Mouse (Mus musculus) spleen, adult 12 weeks (tissue): Measurements from ENCODE around the gene Ptprf.

Source experiments
- DNase-seq: peaks from one replicate; pipeline ENCODE4 v3.0.0; 2022; ENCODE audit warnings: low spot score

Ptprf gene

GRCm38 (mm10) chr4:118291231-118291630, at the start of gene Ptprf:
TSS of gene Ptprf (minus strand) at chr4:118291405.
- DNase-seq = no peak

DNA sequence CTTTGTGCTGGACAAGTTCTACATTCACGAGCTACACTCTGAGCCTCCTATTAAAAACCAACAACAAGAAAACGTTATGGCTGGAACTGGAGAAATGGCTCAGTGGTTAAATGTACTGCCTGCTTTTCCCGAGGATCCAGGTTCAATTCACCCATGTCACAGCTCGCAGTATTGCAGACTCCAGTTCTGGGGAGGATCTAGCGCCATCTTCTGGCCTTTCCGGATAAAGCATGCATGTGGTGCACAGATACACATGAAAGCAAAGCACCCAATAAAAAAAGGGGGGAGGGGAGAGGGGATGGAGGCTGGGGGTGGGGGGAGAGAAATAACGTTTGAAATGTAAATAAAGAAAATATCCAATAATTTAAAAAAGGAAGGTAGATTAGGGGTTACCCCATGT, 45.5 kb upstream of the Ptprf start:
- DNase-seq = no peak

GRCm38 (mm10) chr4:118335991-118336390, 44.8 kb upstream of the Ptprf start:
- DNase-seq = no peak

DNA sequence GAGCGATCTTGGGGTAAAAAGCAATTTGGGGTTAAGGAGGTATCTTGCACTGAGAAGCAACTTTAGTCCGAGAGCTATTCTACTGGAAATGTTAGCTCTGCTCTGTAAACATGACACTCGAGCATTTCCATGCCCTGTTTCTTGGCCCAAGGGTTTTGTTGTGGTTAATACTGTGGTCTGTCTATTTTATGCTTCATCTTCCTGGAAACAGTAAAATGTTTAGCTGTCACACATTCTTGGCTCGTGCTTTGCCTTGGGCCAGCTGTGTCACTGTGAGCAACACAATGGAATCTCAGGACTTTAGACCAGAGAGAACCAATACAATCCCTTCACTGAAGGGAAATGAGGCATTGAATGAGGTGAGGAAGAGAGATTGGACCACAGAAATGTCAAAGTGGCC, 40.6 kb upstream of the Ptprf start:
- no peak for DNase-seq

DNA sequence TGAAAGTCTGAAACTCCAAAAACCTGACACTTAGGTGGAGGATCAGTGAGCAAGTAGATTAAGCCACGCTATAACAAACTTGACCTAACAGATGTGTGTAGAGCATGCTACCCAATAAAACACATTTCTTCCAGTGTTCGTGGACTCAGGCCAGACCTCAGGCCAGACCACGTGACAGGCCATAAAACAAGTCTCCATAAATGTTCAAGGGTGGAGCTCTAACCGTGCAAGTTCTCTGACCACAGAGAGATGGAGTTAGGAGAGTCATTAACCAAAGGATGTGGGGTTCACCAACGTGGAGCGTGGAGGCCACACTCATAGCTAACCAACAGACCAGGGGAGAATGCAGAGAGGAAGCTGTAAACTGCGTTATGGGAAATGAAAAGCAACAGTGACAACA, 35.3 kb upstream of the Ptprf start:
- DNase-seq = no peak

- no peak for DNase-seq
Measured at GRCm38 (mm10) chr4:118320636-118321035, 29.4 kb upstream of the Ptprf start.

GRCm38 (mm10) chr4:118319706-118320344, 28.6 kb upstream of the Ptprf start:
- no peak for DNase-seq

DNA sequence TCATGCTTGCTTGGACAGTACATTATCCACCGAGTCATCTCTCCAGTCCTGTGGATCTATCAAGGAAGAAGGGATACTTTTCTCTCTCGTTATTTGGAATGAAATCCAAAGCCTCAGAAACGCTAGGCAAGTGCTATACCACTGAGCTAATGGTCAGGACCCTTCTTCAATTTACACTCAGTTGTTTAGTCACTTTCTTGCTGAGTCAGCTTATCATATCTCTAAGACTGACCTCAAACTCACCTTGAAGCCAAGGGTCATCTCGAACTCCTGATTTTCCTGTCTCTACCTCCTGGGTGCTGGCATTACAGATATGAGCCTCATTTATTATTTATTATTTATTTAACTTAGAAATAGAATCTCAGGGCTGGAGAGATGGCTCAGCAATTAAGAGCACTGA, 25.5 kb upstream of the Ptprf start:
- no peak for DNase-seq

DNA sequence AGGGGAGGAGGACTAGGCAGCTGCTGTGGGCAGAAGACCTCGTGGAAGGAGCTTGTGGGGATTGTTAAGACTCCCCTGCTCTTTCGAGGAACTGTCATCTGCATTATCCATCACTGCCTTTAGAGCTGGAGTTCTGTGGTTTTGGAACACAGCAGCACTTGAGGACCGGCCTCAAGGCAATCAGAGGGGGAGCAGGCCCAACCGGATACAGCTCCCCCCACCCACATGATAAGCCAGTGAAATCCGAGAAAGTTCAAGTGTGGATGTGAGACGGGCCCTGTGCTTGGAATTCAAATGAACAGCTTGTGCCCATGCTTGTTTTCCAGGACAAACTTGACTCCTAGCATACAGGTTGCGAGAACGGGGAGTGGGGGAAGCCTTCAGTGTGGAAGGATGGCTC, 24.1 kb upstream of the Ptprf start:
- DNase-seq = no peak

DNA sequence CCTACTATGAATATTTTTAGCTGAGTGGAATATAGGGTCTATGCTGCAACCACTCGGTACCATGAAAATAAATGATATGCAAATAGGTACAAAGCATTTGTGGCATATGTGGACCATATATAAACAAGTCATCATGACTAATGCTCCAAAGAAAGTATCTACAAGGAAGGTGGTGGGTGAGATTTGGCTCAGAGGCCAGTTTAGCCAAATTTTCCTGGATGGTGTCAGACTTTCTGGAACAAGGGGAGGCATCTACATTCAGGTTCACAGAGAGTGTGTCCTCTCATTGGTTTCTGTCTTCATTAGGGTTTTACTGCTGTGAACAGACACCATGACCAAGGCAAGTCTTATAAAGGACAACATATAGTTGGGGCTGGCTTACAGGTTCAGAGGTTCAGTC, 19.3 kb upstream of the Ptprf start:
- no peak for DNase-seq

DNA sequence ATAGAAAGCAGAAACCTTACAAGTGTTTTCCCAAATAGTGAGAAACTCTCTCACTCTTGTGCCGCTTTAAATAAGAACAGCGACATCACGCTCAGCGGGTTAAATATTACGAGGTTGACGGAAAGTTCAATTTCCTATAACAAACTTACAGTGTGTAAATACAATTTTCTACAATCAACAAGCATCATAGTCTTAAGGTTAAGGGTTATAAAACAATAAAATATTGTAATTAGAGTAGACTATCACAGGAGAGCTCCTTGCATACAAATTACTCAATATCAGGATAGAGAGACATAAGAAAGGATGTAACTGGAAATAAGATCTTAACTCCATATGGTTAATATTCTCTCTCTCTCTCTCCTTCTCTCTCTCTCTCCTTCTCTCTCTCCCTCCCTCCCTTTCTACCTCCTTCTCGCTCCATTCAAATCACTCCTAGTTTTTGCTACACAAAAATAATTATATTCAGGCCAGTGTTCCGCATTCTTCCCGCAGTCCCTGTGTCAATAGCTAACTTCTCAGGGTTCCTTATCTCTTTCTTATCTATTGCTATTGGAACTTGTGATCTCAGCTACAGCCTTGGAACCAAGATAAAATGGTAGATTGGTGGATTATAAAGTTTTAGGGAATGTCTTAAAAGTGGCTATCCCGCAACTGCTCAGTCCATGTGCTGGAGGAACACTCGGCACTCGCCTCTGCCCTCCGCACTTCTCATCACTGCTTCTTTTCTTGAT, 16.5 kb upstream of the Ptprf start:
- DNase-seq = no peak

GRCm38 (mm10) chr4:118306113-118306696, 15.0 kb upstream of the Ptprf start:
- no peak for DNase-seq

GRCm38 (mm10) chr4:118304984-118305383, 13.8 kb upstream of the Ptprf start:
- DNase-seq = no peak

DNA sequence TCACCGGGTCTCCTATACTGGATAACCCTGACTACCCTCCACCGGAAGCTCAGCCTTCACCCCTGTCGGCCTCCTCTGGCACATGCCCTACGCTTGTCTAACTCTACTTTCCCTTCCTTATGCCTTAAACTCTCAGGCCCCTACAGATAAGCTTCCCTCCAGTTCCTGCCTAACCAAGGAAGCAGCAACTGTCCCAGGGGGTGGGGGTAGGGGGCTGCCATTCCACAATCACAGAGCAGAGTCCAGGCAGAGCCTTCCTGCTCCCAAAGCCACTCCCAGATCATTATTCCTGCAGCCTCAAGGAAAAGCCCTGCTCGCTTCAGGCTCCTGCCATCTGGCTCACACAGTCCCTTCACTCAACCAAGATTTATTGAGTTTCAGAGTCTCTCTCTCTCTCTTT, 6.6 kb upstream of the Ptprf start:
- no peak for DNase-seq

DNA sequence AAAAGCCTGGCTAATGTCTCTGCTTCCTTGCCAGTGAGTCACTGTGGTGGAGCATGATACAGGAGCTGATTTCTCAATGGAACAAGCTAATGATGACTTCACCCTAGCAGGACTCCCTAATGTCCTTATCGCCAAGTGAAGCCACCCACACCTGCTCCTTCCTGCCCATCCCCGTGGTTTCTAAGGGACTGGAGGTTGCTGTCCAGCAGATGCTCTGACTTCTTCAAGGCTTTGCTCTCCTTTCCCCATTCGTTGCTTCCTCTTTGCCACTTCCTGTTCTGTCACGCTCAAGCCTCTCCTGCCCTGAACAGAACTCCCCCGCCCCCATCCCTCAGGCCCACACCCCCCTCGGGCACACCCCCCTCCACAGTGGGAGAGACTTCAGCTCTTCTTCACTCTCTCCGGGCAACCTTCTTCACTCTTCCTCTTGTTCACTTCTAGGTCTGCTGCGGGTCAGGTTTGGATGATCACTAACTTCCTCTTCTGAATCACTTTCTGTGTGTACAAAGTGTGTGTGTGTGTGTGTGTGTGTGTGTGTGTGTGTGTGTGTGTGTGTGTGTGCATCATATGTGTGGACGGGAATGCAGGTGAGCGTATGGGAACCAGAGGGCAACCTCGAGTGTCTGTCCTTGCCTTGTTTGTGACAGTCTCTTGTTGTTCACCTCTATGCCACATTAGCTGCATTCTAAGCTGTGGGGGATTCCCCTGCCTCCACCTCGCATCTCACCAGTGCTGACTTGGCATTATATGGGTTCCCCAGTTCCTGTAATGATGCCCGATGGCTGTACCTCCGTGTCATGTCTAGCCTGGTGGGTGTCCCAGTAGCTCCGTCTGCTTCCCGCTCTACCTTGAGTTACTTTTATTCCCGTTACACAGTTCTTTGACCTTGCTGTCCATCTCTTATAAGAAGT, 4.7 kb upstream of the Ptprf start:
- DNase-seq = no peak

- no peak for DNase-seq
Measured at GRCm38 (mm10) chr4:118294811-118295210, 3.6 kb upstream of the Ptprf start.

DNA sequence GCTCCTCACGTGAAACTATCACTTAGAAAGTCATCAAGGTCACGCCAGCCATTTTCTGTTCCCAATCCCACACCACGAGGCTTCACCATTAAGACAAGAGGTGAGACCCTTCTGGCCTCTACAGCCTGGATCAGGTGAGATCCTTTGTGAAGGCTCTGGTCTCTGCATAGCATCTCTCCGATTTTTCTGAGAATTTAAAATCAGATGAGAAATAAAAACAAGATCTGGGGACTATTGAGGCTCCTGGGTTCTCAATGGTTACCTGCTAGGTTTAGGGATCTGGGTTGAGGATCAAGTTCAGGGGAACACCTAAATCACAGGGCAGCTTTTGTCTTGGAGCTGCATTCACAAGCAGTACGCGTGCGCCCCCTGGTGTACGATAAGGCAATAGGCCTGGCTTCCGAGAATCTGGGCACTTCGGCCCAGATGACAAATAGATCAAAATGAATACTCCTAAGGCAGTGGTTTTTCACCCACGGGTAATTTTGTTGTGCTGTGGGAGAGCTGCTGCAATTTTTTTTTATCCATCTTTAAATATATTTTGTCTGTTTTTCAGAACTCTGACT, 1.6 kb upstream of the Ptprf start:
- peak; percentile 51 for DNase-seq

- no peak for DNase-seq
Measured at GRCm38 (mm10) chr4:118290416-118291030, 682 bp downstream of the Ptprf start.

- DNase-seq = no peak
Measured at GRCm38 (mm10) chr4:118289960-118290415, 1.2 kb downstream of the Ptprf start.

GRCm38 (mm10) chr4:118289266-118289665, 1.9 kb downstream of the Ptprf start:
- DNase-seq = no peak

DNA sequence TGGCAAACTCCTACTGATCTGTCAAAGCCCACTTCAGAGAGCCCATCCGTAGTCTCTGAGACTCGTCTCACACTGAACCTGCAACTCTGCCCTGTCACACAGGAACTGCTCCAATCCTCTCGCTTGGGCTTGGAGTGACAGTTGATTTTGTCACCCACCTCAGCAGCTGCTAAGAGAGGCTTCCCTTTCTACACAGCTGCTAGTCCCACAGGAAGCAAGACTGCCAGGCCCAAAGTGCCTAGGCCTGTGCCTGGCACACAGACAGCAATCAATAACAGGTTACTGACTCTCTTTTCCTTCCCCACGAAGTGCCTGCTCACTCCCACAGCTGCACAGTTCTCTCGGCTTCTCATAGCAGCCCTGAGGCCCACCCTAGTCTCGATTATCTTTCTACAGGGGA, 2.7 kb downstream of the Ptprf start:
- DNase-seq = no peak

- no peak for DNase-seq
Measured at GRCm38 (mm10) chr4:118286202-118286601, 5.0 kb downstream of the Ptprf start.
